ENCODE assay signal across 18 mouse cellular contexts in the genomic region with DNA sequence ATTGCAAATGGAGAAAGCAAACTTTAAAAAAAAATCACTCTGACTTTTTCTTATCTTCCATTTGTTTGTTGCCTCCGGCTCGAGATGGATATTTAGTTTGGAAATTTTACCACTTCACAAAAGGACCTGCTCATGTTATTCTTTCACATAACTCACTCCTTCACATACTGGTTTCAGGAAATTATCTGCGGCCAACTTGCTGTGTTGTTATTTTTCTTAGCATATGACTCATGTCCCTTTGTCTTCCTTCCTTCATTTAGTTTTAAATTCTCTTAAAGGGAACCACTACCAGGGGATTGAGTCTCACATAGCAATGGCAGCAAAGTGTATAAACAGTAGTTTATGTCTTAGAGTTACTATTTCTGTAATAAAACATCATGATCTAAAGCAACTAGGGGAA.
DNase-seq lines count a peak whose midpoint lies in the region; ATAC-seq and TF ChIP-seq lines count a peak whose summit lies in the region.
"Had no signal": no experiment of that assay in that cellular context is flagged by ENCODE, and none has a peak within 500 bp of the region (broad histone marks: within the 10 kb centered on the region; RNA-seq: fewer than 3 reads in every experiment).

No protein-coding gene starts in this region.

- TF ChIP-seq CTCF in gastrocnemius, adult 2 months (IDR thresholded peaks at IDR 0.05), result no peak
- no peak for TF ChIP-seq CTCF in lung, postnatal 0 days (IDR thresholded peaks at IDR 0.05)

- intact Hi-C loops in gastrocnemius, adult 2 months (cut with DNase I), result no loop called here

- no peaks in the 10 kb centered on the region for H3K9me3 ChIP-seq in kidney, embryonic 14.5 days (ENCODE audit: control insufficient read depth, low read length)
- H3K9me3 ChIP-seq in lung, postnatal 0 days (ENCODE audit: low read length), result no peaks in the 10 kb centered on the region
- H3K9me3 ChIP-seq: forebrain, embryonic 12.5 days; hindbrain, embryonic 13.5 days; liver, embryonic 13.5 days; megakaryocyte, embryonic 14.5 days had no signal

- no peak for DNase-seq in gastrocnemius, adult 2 months
- DNase-seq in gastrocnemius, adult 8-10 months (ENCODE audit: low spot score in 2 of 2), result no peak
- no peak for DNase-seq in kidney, postnatal 36 days
- DNase-seq in lung, postnatal 0 days (ENCODE audit: low spot score), result peak; percentile 56
- DNase-seq in lung, adult 18-20 months, result no peak
- DNase-seq: adrenal gland, adult 2 months; cerebellum, adult 11 months; cerebellum, postnatal 25 days; liver, embryonic 13.5 days; thymus, postnatal 4 days had no signal

- no peaks in the 10 kb centered on the region for H3K36me3 ChIP-seq in kidney, embryonic 14.5 days (ENCODE audit: control insufficient read depth, insufficient read depth, low read length)
- H3K36me3 ChIP-seq in lung, postnatal 0 days (ENCODE audit: insufficient read depth, low read length), result no peaks in the 10 kb centered on the region
- H3K36me3 ChIP-seq: forebrain, embryonic 12.5 days; hindbrain, embryonic 13.5 days; liver, embryonic 13.5 days had no signal

- no peak overlapping the region for H3K4me3 ChIP-seq in gastrocnemius, adult 2 months
- H3K4me3 ChIP-seq in kidney, embryonic 14.5 days (ENCODE audit: low read length), result no peak overlapping the region
- no peak overlapping the region for H3K4me3 ChIP-seq in lung, postnatal 0 days (ENCODE audit: low read depth, low read length)
- H3K4me3 ChIP-seq: forebrain, embryonic 12.5 days; hindbrain, embryonic 13.5 days; liver, embryonic 13.5 days; megakaryocyte, embryonic 14.5 days had no signal

- TF ChIP-seq EP300 in lung, postnatal 0 days (IDR thresholded peaks at IDR 0.05), result no peak

- no peaks in the 10 kb centered on the region for H3K4me1 ChIP-seq in kidney, embryonic 14.5 days (ENCODE audit: control insufficient read depth, insufficient read depth, low read length)
- no peaks in the 10 kb centered on the region; the same call in 1 of the 2 replicates for H3K4me1 ChIP-seq in lung, postnatal 0 days (ENCODE audit: insufficient read depth, low read depth, low read length)
- H3K4me1 ChIP-seq: hindbrain, embryonic 13.5 days; liver, embryonic 13.5 days had no signal

- no peak overlapping the region for H3K9ac ChIP-seq in kidney, embryonic 14.5 days (ENCODE audit: low read depth, low read length)
- no peak overlapping the region for H3K9ac ChIP-seq in lung, postnatal 0 days (replicated peaks; ENCODE audit: low read depth)
- H3K9ac ChIP-seq: forebrain, embryonic 12.5 days; hindbrain, embryonic 13.5 days; liver, embryonic 13.5 days had no signal

- no peaks in the 10 kb centered on the region for H3K27me3 ChIP-seq in kidney, embryonic 14.5 days (ENCODE audit: control insufficient read depth, insufficient read depth, low read length)
- H3K27me3 ChIP-seq in lung, postnatal 0 days (replicated peaks; ENCODE audit: insufficient read depth, low read length), result no peaks in the 10 kb centered on the region
- H3K27me3 ChIP-seq: CH12.LX; forebrain, embryonic 12.5 days; hindbrain, embryonic 13.5 days; liver, embryonic 13.5 days; megakaryocyte, embryonic 14.5 days had no signal

- ATAC-seq in kidney, embryonic 14.5 days (ENCODE audit: low FRiP score, low TSS enrichment), result peak; percentile 24; the same call in 1 of the 2 replicates
- no peak; the same call in 1 of the 2 replicates for ATAC-seq in lung, postnatal 0 days
- peak; percentile 31; the same call in 1 of the 2 replicates for ATAC-seq in megakaryocyte, adult 5-6 weeks (ENCODE audit: poor library complexity, severe bottlenecking)
- ATAC-seq in cerebellum, adult (ENCODE audit: insufficient number of reproducible peaks, low FRiP score, low TSS enrichment), result no peak
- ATAC-seq: midbrain, embryonic 16.5 days had no signal

- 24% methylated on average over 3 of the region's 3 CpGs for WGBS in kidney, embryonic 14.5 days
- WGBS in lung, postnatal 0 days, result 13% methylated on average over 3 of the region's 3 CpGs

- no peak overlapping the region for H3K4me2 ChIP-seq in kidney, embryonic 14.5 days (replicated peaks; ENCODE audit: low read depth, low read length)
- no peak overlapping the region for H3K4me2 ChIP-seq in lung, postnatal 0 days (replicated peaks; ENCODE audit: low read depth, low read length)
- H3K4me2 ChIP-seq: forebrain, embryonic 12.5 days; hindbrain, embryonic 13.5 days; liver, embryonic 13.5 days had no signal

- peak overlapping the region; percentile 31; the same call in 1 of the 2 replicates for H3K27ac ChIP-seq in gastrocnemius, adult 2 months
- no peak overlapping the region for H3K27ac ChIP-seq in kidney, embryonic 14.5 days (ENCODE audit: low read depth, low read length)
- H3K27ac ChIP-seq in lung, postnatal 0 days (ENCODE audit: low read length), result no peak overlapping the region
- H3K27ac ChIP-seq: forebrain, embryonic 12.5 days; hindbrain, embryonic 13.5 days; liver, embryonic 13.5 days had no signal

Comparison
In these comparisons a context has a peak if more than half of its experiments do, and no peak if none do; other contexts are left out.
1. ATAC-seq: peak in kidney, embryonic 14.5 days (single experiment) and megakaryocyte, adult 5-6 weeks (single experiment); none in lung, postnatal 0 days (single experiment) and cerebellum, adult (single experiment).